8 mouse cellular contexts compared by ENCODE assay signal in the genomic region with DNA sequence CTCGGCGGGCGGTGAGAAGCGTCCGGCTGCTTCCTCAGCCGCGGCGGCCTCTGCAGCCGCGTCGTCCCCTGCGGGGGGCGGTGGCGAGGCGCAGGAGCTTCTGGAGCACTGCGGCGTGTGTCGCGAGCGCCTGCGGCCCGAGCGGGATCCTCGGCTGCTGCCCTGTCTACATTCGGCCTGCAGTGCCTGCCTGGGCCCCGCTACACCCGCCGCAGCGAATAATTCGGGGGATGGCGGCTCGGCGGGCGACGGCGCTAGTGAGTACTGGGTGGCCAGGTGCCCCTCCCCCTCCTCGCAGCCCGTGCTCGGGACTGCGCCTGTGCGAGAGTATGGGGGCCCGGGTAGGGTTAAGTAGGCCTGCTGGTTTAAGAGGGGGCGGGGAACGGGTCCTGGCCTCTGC. TPM values are rescaled to one million over a fixed set of nuclear protein-coding genes. Genes with fewer than 3 reads are reported as not detected.
DNase-seq lines count a peak whose midpoint lies in the region; ATAC-seq and TF ChIP-seq lines count a peak whose summit lies in the region.

No protein-coding gene starts in this region.

- TF ChIP-seq CTCF in bone marrow macrophage, adult 2 months (IDR thresholded peaks at IDR 0.05; ENCODE audit: low read depth, low read length) = no peak

- no peak for TF ChIP-seq POLR2A in bone marrow macrophage, adult 2 months (IDR thresholded peaks at IDR 0.05; ENCODE audit: borderline replicate concordance, low read depth, low read length)

- peak overlapping the region; percentile 85 for H3K4me2 ChIP-seq in heart, embryonic 16.5 days (ENCODE audit: low read depth, low read length)
- peak overlapping the region; percentile 93 for H3K4me2 ChIP-seq in neural tube, embryonic 15.5 days

- ATAC-seq in heart, embryonic 16.5 days (replicated peaks; ENCODE audit: extremely low read depth, insufficient read depth, low FRiP score) = peak; percentile 55
- peak; percentile 73 for ATAC-seq in neural tube, embryonic 15.5 days (ENCODE audit: low FRiP score)

- peak overlapping the region; percentile 77 for H3K4me3 ChIP-seq in bone marrow macrophage, adult 2 months (ENCODE audit: insufficient read depth, low read length)
- peak overlapping the region; percentile 99 for H3K4me3 ChIP-seq in forebrain, embryonic 10.5 days
- H3K4me3 ChIP-seq in heart, embryonic 16.5 days (ENCODE audit: low read length) = peak overlapping the region; percentile 79
- H3K4me3 ChIP-seq in neural tube, embryonic 15.5 days (replicated peaks) = peak overlapping the region; percentile 78

- WGBS in forebrain, embryonic 10.5 days = under 1% methylated on average over 44 of the region's 44 CpGs
- under 1% methylated on average over 35 of the region's 44 CpGs for WGBS in heart, embryonic 16.5 days
- 0% methylated on average over 29 of the region's 44 CpGs for WGBS in neural tube, embryonic 15.5 days

- peak overlapping the region; percentile 84 for H3K9ac ChIP-seq in heart, embryonic 16.5 days (ENCODE audit: low read length)
- peak overlapping the region; percentile 94 for H3K9ac ChIP-seq in neural tube, embryonic 15.5 days (replicated peaks)

- H3K9me3 ChIP-seq in forebrain, embryonic 10.5 days = 0 out of 2 replicates have a peak, but pooled peaks cover 10% of the 10 kb centered on the region
- no peaks in the 10 kb centered on the region for H3K9me3 ChIP-seq in heart, embryonic 16.5 days (replicated peaks; ENCODE audit: control insufficient read depth, low read length)
- no peaks in the 10 kb centered on the region for H3K9me3 ChIP-seq in neural tube, embryonic 15.5 days (replicated peaks)

- H3K27me3 ChIP-seq in forebrain, embryonic 10.5 days (ENCODE audit: poor library complexity, severe bottlenecking) = no peaks in the 10 kb centered on the region
- H3K27me3 ChIP-seq in heart, embryonic 16.5 days (ENCODE audit: control insufficient read depth, insufficient read depth, low read length) = no peaks in the 10 kb centered on the region
- no peaks in the 10 kb centered on the region for H3K27me3 ChIP-seq in neural tube, embryonic 15.5 days (replicated peaks)

- peak overlapping the region; percentile 92 for H3K27ac ChIP-seq in bone marrow macrophage, adult 2 months (ENCODE audit: insufficient read depth, low read depth, low read length)
- H3K27ac ChIP-seq in forebrain, embryonic 10.5 days = peak overlapping the region; percentile 100
- peak overlapping the region; percentile 99 for H3K27ac ChIP-seq in heart, embryonic 16.5 days (ENCODE audit: low read length)
- H3K27ac ChIP-seq in neural tube, embryonic 15.5 days (replicated peaks) = peak overlapping the region; percentile 99

- peaks cover 13% of the 10 kb centered on the region for H3K4me1 ChIP-seq in bone marrow macrophage, adult 2 months (ENCODE audit: control insufficient read depth, insufficient read depth, low read length)
- peaks cover 33% of the 10 kb centered on the region for H3K4me1 ChIP-seq in forebrain, embryonic 10.5 days
- peaks cover 18% of the 10 kb centered on the region for H3K4me1 ChIP-seq in heart, embryonic 16.5 days (ENCODE audit: control insufficient read depth, insufficient read depth, low read length)
- H3K4me1 ChIP-seq in neural tube, embryonic 15.5 days = peaks cover 33% of the 10 kb centered on the region

- peak; percentile 77 for DNase-seq in CD4-positive helper T cell, adult 2 months (ENCODE audit: low read depth, low spot score)
- DNase-seq in forebrain, embryonic 10.5 days (ENCODE audit: extremely low spot score, low spot score) = peak; percentile 77
- peak; percentile 68 to 87 for DNase-seq in kidney, postnatal 36 days
- DNase-seq in lung, adult 18-20 months = peak; percentile 62 to 65
- peak; percentile 71 to 74 for DNase-seq in thymus, adult 18-20 months

- H3K36me3 ChIP-seq in forebrain, embryonic 10.5 days (replicated peaks) = peaks cover 50% of the 10 kb centered on the region
- H3K36me3 ChIP-seq in heart, embryonic 16.5 days (ENCODE audit: control insufficient read depth, insufficient read depth) = peaks cover 36% of the 10 kb centered on the region
- peaks cover 41% of the 10 kb centered on the region for H3K36me3 ChIP-seq in neural tube, embryonic 15.5 days

RNA-seq across cellular contexts. Expression of gene Chmp2a, which starts 9.8 kb away (rescaled TPM):
- 161 and 167 TPM in 2 replicates for polyA plus RNA-seq in bone marrow macrophage, adult 2 months (2012; ENCODE audit: insufficient read depth, insufficient read length, missing spikeins)
- polyA plus RNA-seq in forebrain, embryonic 10.5 days (2016; fragmentation: Nextera tagmentation; extraction: Ambion mirVana) = 97.3 and 102 TPM in 2 replicates
- polyA plus RNA-seq in heart, embryonic 16.5 days (2015; fragmentation: Nextera tagmentation; extraction: Ambion mirVana) = 146 TPM in 2 replicates
- 165 and 170 TPM in 2 replicates for polyA plus RNA-seq in neural tube, embryonic 15.5 days (2015; fragmentation: Nextera tagmentation; extraction: Ambion mirVana)

RNA-seq across cellular contexts. Expression of gene Ube2m, which starts 13.3 kb away (rescaled TPM):
- polyA plus RNA-seq in bone marrow macrophage, adult 2 months (2012; ENCODE audit: insufficient read depth, insufficient read length, missing spikeins) = 171 and 193 TPM in 2 replicates
- polyA plus RNA-seq in forebrain, embryonic 10.5 days (2016; fragmentation: Nextera tagmentation; extraction: Ambion mirVana) = 82.9 and 88.7 TPM in 2 replicates
- polyA plus RNA-seq in heart, embryonic 16.5 days (2015; fragmentation: Nextera tagmentation; extraction: Ambion mirVana) = 49.0 and 94.2 TPM in 2 replicates
- polyA plus RNA-seq in neural tube, embryonic 15.5 days (2015; fragmentation: Nextera tagmentation; extraction: Ambion mirVana) = 129 and 149 TPM in 2 replicates

RNA-seq across cellular contexts. Expression of gene Zbtb45, which starts 15.0 kb away (rescaled TPM):
- polyA plus RNA-seq in bone marrow macrophage, adult 2 months (2012; ENCODE audit: insufficient read depth, insufficient read length, missing spikeins) = 15.6 and 17.3 TPM in 2 replicates
- 29.7 and 30.7 TPM in 2 replicates for polyA plus RNA-seq in forebrain, embryonic 10.5 days (2016; fragmentation: Nextera tagmentation; extraction: Ambion mirVana)
- 17.4 and 20.4 TPM in 2 replicates for polyA plus RNA-seq in heart, embryonic 16.5 days (2015; fragmentation: Nextera tagmentation; extraction: Ambion mirVana)
- polyA plus RNA-seq in neural tube, embryonic 15.5 days (2015; fragmentation: Nextera tagmentation; extraction: Ambion mirVana) = 37.6 and 38.7 TPM in 2 replicates

RNA-seq across cellular contexts. Expression of gene Trim28, which starts 25.9 kb away (rescaled TPM):
- 165 and 177 TPM in 2 replicates for polyA plus RNA-seq in bone marrow macrophage, adult 2 months (2012; ENCODE audit: insufficient read depth, insufficient read length, missing spikeins)
- polyA plus RNA-seq in forebrain, embryonic 10.5 days (2016; fragmentation: Nextera tagmentation; extraction: Ambion mirVana) = 415 and 417 TPM in 2 replicates
- polyA plus RNA-seq in heart, embryonic 16.5 days (2015; fragmentation: Nextera tagmentation; extraction: Ambion mirVana) = 123 and 143 TPM in 2 replicates
- polyA plus RNA-seq in neural tube, embryonic 15.5 days (2015; fragmentation: Nextera tagmentation; extraction: Ambion mirVana) = 202 and 224 TPM in 2 replicates

RNA-seq across cellular contexts. Expression of gene Slc27a5, which starts 26.8 kb away (rescaled TPM):
- not detected in 2 replicates for polyA plus RNA-seq in bone marrow macrophage, adult 2 months (2012; ENCODE audit: insufficient read depth, insufficient read length, missing spikeins)
- not detected in 2 replicates for polyA plus RNA-seq in forebrain, embryonic 10.5 days (2016; fragmentation: Nextera tagmentation; extraction: Ambion mirVana)
- not detected in 2 replicates for polyA plus RNA-seq in heart, embryonic 16.5 days (2015; fragmentation: Nextera tagmentation; extraction: Ambion mirVana)
- 0.49 and 0.68 TPM in 2 replicates for polyA plus RNA-seq in neural tube, embryonic 15.5 days (2015; fragmentation: Nextera tagmentation; extraction: Ambion mirVana)

Comparison
In these comparisons a context has a peak if more than half of its experiments do, and no peak if none do; other contexts are left out.
1. Peak in every context shown above with its lines: DNase-seq, ATAC-seq, H3K4me3 ChIP-seq and H3K27ac ChIP-seq.